Mouse (Mus musculus) cortical plate, adult 2 months (tissue): ENCODE results near the gene Ryk.

Source experiments
- CTCF ChIP-seq: fragments of 200-500 bp; IDR thresholded peaks from 2 replicates; pipeline ENCODE4 v1.5.1; 2011; ENCODE audit warnings: mild to moderate bottlenecking, control low read depth, low read length; ENCODE audit not compliant: insufficient read depth; ENCODE audit errors: extremely low read depth
- POLR2A ChIP-seq: fragments of 200-500 bp; IDR thresholded peaks from 2 replicates; pipeline ENCODE4 v1.6.1; 2011; ENCODE audit warnings: mild to moderate bottlenecking, low read length, control low read depth; ENCODE audit not compliant: insufficient read depth; ENCODE audit errors: extremely low read depth

- no peak for TF ChIP-seq CTCF
- TF ChIP-seq POLR2A = no peak
These were observed 1.6 kb downstream of the Ryk start for GRCm38 (mm10) chr9:102836279-102836678.
